Mouse (Mus musculus): Measurements from ENCODE around the gene Ttc3.

DNA sequence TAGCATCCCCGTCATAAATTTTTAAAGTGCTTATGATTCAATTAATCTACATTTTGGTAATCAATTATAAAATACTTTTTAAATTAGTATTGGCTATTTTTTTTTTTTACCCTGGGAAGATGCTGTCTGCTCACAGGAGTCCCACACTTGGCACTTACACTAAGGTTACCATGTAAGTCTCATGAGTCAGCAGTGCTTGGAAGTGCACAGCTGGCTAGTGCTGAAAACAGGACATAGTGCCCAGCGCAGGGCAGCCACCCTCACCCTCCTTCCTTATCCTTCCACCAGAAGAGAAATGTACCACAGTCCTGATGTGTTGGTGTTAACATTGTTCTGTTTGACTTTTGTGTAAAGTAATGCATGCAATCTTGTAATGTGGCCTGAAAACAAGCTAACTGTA is 98.0 kb downstream of the Ttc3 start:
- TF ChIP-seq CTCF (IDR thresholded peaks at IDR 0.05; ENCODE audit: extremely low read depth, insufficient read length, insufficient replicate concordance, low read depth, low read length) (no peak), POLR2A (IDR thresholded peaks at IDR 0.05; ENCODE audit: low read depth, low read length) (no peak)
